Mouse (Mus musculus) layer of hippocampus, adult 8-10 months (tissue): Measurements from ENCODE around the gene H2al1m. TPM values are rescaled to one million over a fixed set of nuclear protein-coding genes. Genes with fewer than 3 reads are reported as not detected.
A peak's percentile ranks its signal among the peaks of the same experiment; 100 is the strongest.
"Not testable (repeated sequence)": the region's sequence is repeated elsewhere in the genome, so short reads cannot be mapped to it uniquely, and the experiment has no call there.

ENCODE experiments used
- DNase-seq, 2 experiments: peaks; one replicate each; pipeline ENCODE4 v3.0.0; 2022; ENCODE audit warnings: low spot score in 2 of 2
- total RNA-seq, 4 experiments: library from RNA; stranded (reverse); gene quantifications; 2 replicates each; pipeline ENCODE4 v1.2.4; 2022

The H2al1m gene
- total RNA-seq, 4 experiments from 2014 or later = 0.68 to 0.93 TPM; not detected in 2

- DNase-seq = not testable (repeated sequence)
These were observed 44.4 kb downstream of the H2al1m start for GRCm38 (mm10) chrX:9327954-9328353.

DNA sequence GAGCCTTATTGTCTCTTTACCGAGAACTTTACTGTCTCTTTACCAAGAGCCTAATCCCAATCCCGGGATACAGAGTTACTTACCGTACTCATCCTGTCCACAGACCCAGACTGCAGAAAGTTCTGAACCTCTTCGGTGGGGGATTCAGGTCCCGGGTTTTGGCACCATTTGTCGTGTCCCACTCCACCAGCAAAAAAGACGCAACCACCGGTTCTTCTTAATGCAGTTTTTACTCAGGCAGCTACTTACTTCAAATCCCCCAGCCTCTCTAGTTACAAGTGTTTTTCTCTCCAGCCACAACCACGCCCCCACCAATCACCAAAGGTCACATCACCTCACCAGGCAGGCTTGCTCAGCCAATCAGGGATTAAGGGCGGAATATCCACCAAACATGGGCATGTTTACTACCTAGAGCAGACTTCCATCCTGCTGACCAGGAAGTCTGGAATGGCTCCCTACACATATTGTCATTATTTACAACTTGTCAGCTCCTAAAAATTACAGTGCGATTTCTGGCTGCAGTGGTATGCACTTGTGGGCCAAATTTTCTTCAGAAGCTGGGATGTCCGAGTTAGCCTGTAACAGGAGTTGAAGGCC lies 48.9 kb downstream of the H2al1m start:
- DNase-seq = not testable (repeated sequence)

DNA sequence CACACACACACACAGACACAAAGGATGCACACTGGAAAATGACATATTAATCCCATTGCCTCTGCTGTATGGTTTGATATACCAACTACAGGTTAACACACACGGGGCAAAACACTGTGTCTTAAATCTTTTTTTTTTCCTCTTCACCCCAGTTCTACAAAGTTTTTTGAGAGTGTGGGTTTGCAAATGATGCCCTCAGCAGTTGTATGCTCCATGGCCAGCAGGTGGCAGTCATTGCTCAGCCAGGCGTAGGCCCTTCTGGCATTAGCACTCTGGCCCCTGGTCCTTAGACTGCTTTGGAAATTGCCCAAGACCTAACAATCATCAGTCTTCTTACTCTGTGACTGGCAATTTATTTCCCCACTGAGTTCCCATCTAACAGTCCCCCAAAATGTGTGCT lies 49.5 kb downstream of the H2al1m start:
- peak; percentile 5 to 13 for DNase-seq

Other genes with a start within 250 kb of the H2al1m start
- gene Fthl17f, start 220.7 kb upstream of the H2al1m start, total RNA-seq = not detected
- not detected for gene 4930402K13Rik, start 179.2 kb upstream of the H2al1m start, total RNA-seq
- gene Lancl3, start 83.9 kb upstream of the H2al1m start, total RNA-seq = 1 to 10 TPM; 5.0 to 6.1 (median 5.9) TPM
- gene Gm14862, start 26.9 kb upstream of the H2al1m start, total RNA-seq = not detected
- gene Xk, start 11.0 kb upstream of the H2al1m start, total RNA-seq = 10 to 100 TPM; 12.5 to 19.7 (median 14.9) TPM
- not detected for gene H2al1k, start 66.9 kb downstream of the H2al1m start, total RNA-seq
- gene Cybb, start 204.0 kb downstream of the H2al1m start, total RNA-seq = 1 to 10 TPM in 2 of 4 experiments, under 1 TPM in 2; 0.25 to 3.3 (median 1.8) TPM